Mouse (Mus musculus) left cerebral cortex, postnatal 14 days (tissue): ENCODE measurements at regions not wholly inside any gene's neighbourhood (a gene's known extent, or its start where the extent isn't known, plus 50 kb on each side); places are given as distances from the start of the nearest gene placed in this dataset.

Experiments used
- DNase-seq, 2 experiments: peaks; one replicate each; pipeline ENCODE4 v3.0.0; 2021 to 2022; ENCODE audit warnings: low spot score in 2 of 2, mixed read lengths in 1 of 2
- intact Hi-C: fragments of 180-260 bp; cut with DNase I; formaldehyde crosslinking; loops from one replicate; pipeline ENCODE4 v1.15.1; 2025

- DNase-seq, result no peak
- intact Hi-C loops, result no loop called here
These were observed 153.0 kb downstream of the Ly86 start for GRCm38 (mm10) chr13:37497986-37498385.

- DNase-seq, result no peak
- intact Hi-C loops, result no loop called here
These were observed 155.8 kb downstream of the Ly86 start for GRCm38 (mm10) chr13:37500668-37501286.

GRCm38 (mm10) chr13:37503449-37503848 is 158.4 kb downstream of the Ly86 start:
- intact Hi-C loops, result no loop called here
- DNase-seq, result no peak

GRCm38 (mm10) chr13:37503898-37504297 is 158.9 kb downstream of the Ly86 start:
- no peak for DNase-seq
- intact Hi-C loops, result no loop called here

GRCm38 (mm10) chr13:37504373-37504772 is 159.4 kb downstream of the Ly86 start:
- DNase-seq, result no peak
- intact Hi-C loops, result no loop called here

GRCm38 (mm10) chr13:37505617-37506016 is 160.6 kb downstream of the Ly86 start:
- intact Hi-C loops, result no loop called here
- DNase-seq, result no peak

GRCm38 (mm10) chr13:37506046-37506445 is 161.0 kb downstream of the Ly86 start:
- intact Hi-C loops, result no loop called here
- DNase-seq, result no peak

- intact Hi-C loops, result no loop called here
- no peak for DNase-seq
These were observed 161.7 kb downstream of the Ly86 start for GRCm38 (mm10) chr13:37506701-37507100.

GRCm38 (mm10) chr13:37507146-37507545 is 162.1 kb downstream of the Ly86 start:
- intact Hi-C loops, result no loop called here
- no peak for DNase-seq

GRCm38 (mm10) chr13:37508385-37509351 is 163.7 kb downstream of the Ly86 start:
- no peak for DNase-seq
- intact Hi-C loops, result no loop called here

GRCm38 (mm10) chr13:37509352-37509851 is 164.4 kb downstream of the Ly86 start:
- intact Hi-C loops, result no loop called here
- no peak for DNase-seq

- intact Hi-C loops, result no loop called here
- no peak for DNase-seq
These were observed 165.5 kb downstream of the Ly86 start for GRCm38 (mm10) chr13:37510511-37510910.

GRCm38 (mm10) chr13:37511006-37511405 is 166.0 kb downstream of the Ly86 start:
- intact Hi-C loops, result no loop called here
- no peak for DNase-seq

- intact Hi-C loops, result no loop called here
- no peak for DNase-seq
These were observed 166.4 kb downstream of the Ly86 start for GRCm38 (mm10) chr13:37511406-37511805.

- intact Hi-C loops, result no loop called here
- DNase-seq, result no peak
These were observed 167.8 kb downstream of the Ly86 start for GRCm38 (mm10) chr13:37512781-37513180.

- DNase-seq, result no peak
- intact Hi-C loops, result no loop called here
These were observed 168.3 kb downstream of the Ly86 start for GRCm38 (mm10) chr13:37513206-37513904.

GRCm38 (mm10) chr13:37513905-37514607 is 169.0 kb downstream of the Ly86 start:
- intact Hi-C loops, result no loop called here
- peak; percentile 50 to 51 for DNase-seq

- intact Hi-C loops, result no loop called here
These were observed 169.8 kb downstream of the Ly86 start for GRCm38 (mm10) chr13:37514641-37515305.

More at GRCm38 (mm10) chr13:37514641-37515305, 169.8 kb downstream of the Ly86 start:
- DNase-seq, result no peak
